Mouse (Mus musculus) megakaryocyte progenitor cell, adult 5-6 weeks (primary cell): ENCODE measurements around the gene Wfdc1. TPM values are rescaled to one million over a fixed set of nuclear protein-coding genes. Genes with fewer than 3 reads are reported as not detected.

Experiments used
- ATAC-seq: replicated peaks from 2 replicates; pipeline ENCODE4 v1.8.0; 2016; ENCODE audit warnings: mild to moderate bottlenecking, moderate TSS enrichment, inconsistent platforms; ENCODE audit not compliant: poor library complexity
- total RNA-seq, 2 experiments: library from RNA; stranded (forward) in 1 of 2; stranded (reverse) in 1 of 2; fragments of 157-497, 149-512 nt in 1 of 2; fragments of 200-1000 nt in 1 of 2; gene quantifications; 2 replicates each; pipeline versions ENCODE4 v1.2.3 to v1.2.4; 2015 to 2017

The Wfdc1 gene
- total RNA-seq (2015) = not detected in 2 replicates
- total RNA-seq (2017) = not detected in 2 replicates

- peak; percentile 31; the same call in 1 of the 2 replicates for ATAC-seq
Measured at GRCm38 (mm10) chr8:119666219-119666951, at the start of gene Wfdc1. Gene Wfdc1 (plus strand): TSS chr8:119666365.

GRCm38 (mm10) chr8:119616811-119617210, 49.4 kb upstream of the Wfdc1 start:
- ATAC-seq = no peak

GRCm38 (mm10) chr8:119617586-119617985, 48.6 kb upstream of the Wfdc1 start:
- no peak for ATAC-seq

GRCm38 (mm10) chr8:119618887-119619286, 47.3 kb upstream of the Wfdc1 start:
- ATAC-seq = no peak

GRCm38 (mm10) chr8:119620116-119620840, 45.9 kb upstream of the Wfdc1 start:
- no peak for ATAC-seq

DNA sequence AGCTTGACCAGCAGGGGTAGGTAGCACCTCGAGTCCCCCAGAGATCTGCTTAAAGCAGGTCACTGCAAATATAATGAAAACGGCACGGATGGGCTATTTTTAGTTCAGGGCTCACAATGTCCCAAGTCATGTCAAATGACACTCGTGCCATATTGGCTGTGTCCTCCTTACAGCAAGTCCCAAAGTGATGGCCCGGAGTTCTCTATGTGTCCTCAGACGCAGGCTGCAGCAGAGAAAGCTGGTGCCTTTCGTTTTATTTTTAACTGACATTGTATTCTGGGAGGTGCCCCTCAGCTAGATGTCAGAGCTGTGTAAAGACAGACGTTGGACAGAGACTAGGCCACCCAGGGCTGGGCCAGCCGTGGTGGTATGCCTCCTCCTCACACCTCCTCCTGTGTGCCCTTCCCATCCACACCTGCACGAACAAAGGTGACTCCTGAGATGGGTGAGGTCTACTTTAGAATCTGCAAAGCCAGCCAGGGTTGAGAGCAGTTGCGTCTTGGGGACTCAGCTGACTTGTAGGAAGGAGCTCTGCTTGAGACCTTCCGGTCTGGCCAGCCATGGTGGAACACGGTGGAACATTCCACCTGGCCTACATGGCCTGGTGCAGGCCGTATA, 45.2 kb upstream of the Wfdc1 start:
- ATAC-seq = no peak

GRCm38 (mm10) chr8:119622555-119622954, 43.6 kb upstream of the Wfdc1 start:
- no peak for ATAC-seq

DNA sequence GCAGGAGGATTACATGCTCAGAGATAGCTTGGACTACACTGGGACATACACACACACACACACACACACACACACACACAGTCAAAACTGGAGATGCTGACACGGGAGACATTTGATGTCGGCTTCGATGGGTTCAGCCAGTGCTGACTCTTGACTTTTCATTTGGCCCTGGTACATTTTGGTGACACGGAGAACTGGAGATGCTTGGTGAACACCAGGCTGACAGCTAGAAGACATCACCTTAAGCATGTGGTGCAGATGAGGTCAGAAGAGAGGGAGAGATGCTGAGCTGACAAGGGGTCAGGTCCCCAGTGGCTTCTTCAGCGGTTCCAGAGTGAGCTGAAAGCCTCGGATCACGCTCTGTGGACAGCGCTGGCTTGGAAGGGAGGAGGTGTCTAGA, 43.1 kb upstream of the Wfdc1 start:
- no peak for ATAC-seq

DNA sequence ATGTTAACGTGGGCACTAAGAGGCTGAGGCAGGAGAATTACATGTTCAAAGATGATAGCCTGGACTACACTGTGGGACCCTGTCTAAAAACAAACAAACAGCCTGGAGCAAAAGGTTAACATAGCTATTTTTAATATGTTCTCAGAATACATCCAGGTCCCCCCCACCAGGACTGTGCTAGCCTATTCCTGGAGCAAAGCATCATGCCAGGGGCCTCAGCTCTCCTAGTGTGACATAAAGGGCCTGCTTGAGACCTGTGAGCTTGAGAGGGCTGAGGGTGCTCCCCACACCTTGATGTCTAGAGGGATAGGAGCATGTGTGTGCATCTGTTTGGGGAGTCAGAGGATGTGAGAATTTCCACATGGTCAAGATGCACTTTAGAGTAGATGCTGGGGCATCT, 42.4 kb upstream of the Wfdc1 start:
- ATAC-seq = no peak

DNA sequence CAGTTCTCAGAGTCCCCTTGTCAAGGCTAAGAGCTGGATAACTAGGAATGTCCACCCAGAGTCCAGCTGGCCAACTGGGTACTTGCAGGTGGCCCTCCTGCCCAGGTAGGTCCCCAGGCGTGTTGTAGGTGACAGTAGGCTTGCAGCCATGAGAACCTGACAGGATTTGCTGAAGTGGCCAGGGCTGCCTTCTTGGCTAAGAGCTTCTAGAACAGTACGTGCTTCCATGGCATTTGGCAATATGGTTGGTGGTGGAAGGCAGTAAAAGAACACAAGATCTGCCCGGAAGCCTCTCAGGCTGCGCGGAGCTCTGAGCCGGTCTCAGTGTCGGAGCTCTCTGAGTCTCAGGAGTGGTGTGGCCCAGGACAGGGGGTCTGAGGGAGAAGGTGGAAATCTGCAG, 41.2 kb upstream of the Wfdc1 start:
- ATAC-seq = no peak

DNA sequence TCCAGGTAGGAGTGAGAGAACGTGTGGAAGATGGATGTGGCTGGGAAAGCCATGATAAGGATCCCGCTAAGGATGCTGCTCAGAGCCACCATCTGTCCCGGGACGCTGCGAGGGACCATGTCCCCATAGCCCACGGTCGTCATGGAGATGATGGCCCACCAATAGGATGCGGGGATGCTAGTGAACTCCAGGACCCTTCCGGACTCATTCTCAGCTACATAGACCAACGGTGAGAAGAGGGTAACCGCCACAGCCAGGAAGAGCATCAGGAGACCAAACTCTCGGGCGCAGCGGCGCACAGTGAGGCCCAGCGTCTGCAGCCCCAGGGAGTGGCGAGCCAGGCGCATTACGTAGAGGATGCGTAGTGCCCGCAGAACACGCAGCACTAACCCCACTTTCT, 40.4 kb upstream of the Wfdc1 start:
- no peak for ATAC-seq

DNA sequence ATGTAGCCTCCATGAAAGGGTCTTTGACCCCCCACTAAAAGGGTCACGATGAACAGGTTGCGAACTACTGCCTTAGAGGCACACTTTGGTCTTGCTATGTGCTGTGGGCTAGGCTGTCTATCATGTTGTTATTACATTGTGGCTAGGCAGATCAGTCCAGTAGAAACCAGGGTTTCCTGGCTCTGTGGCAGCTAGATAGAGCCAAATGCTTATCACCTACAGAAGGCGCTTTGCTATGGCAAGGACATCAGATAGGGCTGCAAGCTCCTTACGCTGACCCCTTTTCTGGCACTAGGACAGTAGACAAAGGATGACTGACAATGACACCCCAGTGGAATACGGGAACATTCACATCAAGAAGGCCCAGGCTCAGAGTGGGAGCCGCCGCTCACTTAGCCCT, 39.0 kb upstream of the Wfdc1 start:
- ATAC-seq = peak; percentile 85

GRCm38 (mm10) chr8:119627613-119628359, 38.4 kb upstream of the Wfdc1 start:
- ATAC-seq = peak; percentile 19; the same call in 1 of the 2 replicates

- ATAC-seq = no peak
Measured at GRCm38 (mm10) chr8:119630841-119631240, 35.3 kb upstream of the Wfdc1 start.

DNA sequence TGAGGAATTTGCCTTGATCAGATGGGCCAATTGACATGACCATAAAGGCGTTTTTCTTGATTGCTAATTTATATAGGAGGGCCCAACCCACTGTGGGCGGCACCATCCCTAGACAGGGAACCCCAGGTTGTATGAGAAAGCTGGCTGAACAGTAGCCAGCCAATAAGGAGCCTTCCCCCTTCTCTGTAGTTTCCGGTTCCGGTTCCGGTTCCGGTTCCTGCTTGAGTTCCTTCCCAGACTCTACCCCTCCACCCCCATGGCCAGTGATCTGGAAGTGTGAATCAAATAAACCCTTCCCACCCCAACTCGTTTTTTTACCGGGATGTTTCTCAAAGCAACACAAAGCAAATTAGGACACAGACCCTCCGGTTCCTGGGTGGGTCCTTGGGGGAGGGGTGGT, 33.9 kb upstream of the Wfdc1 start:
- no peak for ATAC-seq

DNA sequence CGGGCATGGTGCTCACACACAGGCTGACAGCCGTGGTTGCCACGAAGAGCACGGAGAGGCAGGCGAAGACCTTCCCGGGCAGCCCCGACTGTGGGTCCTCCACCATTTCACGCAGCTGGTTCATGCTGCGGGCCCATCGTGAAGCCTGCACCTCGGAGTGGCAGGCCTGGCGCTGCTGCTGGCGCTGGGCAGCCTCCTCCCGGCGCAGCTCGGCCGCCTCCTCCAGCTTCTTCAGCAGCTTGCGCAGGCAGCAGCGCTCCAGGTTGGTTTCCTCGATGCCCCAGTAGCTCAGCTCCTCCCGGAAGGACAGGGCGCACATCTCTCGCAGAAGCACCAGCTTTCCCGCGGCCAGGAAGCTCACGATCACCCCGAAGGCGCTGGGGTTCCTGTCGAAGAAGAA, 33.3 kb upstream of the Wfdc1 start:
- no peak for ATAC-seq

DNA sequence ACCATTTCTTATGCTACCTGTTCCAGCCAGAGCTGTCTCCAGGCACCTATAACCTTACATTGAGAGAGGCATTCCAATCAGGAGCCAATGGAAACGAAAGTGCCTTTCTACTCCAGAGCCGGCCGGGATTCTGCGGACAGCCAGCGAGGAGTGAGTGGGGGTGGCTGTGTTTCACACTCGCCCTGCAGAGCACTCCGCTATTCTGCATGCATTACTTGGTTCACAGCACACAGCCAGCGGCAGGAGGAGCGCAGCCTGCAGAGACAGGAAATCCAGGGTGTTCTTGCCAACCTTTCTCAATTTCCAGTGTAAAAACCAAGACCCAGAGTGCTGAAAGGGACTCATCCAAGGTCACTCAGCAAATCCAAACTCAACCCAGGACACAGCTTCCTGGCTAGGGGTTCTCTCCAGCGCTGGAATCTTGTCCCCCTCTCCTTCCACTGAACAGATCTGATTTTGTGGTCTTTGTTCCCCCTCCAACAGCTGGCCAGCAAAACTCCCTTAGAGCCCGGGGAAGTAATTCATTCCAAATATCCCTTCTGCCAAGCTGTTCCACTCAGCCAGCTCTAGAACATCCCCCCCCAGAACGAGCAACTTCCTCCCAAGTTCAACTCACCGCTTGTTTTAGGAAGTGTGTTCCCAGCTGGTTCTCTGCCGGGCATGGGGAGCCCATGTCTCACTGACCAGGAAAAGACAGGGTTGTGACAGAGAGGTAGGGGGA, 31.4 kb upstream of the Wfdc1 start:
- no peak for ATAC-seq

DNA sequence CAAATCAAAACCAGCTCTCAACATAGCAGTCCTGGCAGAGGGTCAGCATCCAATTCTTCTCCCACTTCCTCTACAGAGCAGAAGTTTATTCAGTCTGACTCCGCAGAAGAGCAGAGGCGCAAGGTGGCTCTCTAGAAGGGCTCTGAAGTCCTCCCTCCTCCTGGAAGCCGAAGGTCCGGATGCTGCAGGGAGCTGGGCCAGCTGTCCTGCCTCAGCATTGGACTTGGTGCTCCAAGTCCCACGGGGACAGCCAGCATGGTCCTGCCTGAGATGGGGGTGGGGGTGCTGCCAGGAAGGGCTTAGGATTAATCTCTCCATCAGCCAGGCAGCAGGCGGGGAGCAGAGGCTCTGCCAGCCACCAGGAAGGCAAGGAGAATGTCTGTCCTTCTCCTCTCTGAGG, 30.8 kb upstream of the Wfdc1 start, which contains the start of gene Kcng4:
Gene Kcng4, minus strand, starts transcription at position 303 of the 400 bp plus-strand sequence.
- no peak for ATAC-seq

GRCm38 (mm10) chr8:119635958-119636357, 30.2 kb upstream of the Wfdc1 start:
- no peak for ATAC-seq

- no peak for ATAC-seq
Measured at GRCm38 (mm10) chr8:119636766-119637165, 29.4 kb upstream of the Wfdc1 start.
